Mouse (Mus musculus) c-Kit-positive CD71-positive TER-119-negative erythroid progenitor cells, embryonic 14.5 days (primary cell): ENCODE results near the gene Paox.
A peak's percentile ranks its signal among the peaks of the same experiment; 100 is the strongest.

ENCODE experiments used
- DNase-seq: peaks from one replicate; pipeline ENCODE4 v3.0.0-alpha.2; 2013; ENCODE audit warnings: low read depth

Gene Paox

GRCm38 (mm10) chr7:140115583-140116328 lies at the start of gene Paox:
Gene Paox, plus strand, starts transcription at chr7:140115799.
- DNase-seq = no peak

DNA sequence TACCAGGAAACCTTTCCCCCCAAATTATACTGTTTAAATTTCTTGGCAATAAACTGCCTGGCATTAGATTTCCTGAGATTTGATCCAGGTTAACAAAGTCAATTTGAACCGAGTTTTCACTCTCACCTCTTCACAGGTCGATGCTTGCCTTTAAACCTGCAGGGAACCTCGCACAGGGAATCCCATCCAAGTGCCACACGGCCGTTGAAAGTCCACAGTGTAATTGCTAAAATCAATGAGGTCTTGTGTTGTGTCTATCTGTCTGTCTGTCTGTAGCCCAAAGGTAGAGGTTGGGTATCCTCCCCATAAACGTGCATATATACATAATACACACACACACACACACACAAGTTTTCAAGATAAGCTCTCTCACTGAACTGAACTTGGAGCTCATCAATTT lies 48.2 kb upstream of the Paox start:
- DNase-seq = no peak

DNA sequence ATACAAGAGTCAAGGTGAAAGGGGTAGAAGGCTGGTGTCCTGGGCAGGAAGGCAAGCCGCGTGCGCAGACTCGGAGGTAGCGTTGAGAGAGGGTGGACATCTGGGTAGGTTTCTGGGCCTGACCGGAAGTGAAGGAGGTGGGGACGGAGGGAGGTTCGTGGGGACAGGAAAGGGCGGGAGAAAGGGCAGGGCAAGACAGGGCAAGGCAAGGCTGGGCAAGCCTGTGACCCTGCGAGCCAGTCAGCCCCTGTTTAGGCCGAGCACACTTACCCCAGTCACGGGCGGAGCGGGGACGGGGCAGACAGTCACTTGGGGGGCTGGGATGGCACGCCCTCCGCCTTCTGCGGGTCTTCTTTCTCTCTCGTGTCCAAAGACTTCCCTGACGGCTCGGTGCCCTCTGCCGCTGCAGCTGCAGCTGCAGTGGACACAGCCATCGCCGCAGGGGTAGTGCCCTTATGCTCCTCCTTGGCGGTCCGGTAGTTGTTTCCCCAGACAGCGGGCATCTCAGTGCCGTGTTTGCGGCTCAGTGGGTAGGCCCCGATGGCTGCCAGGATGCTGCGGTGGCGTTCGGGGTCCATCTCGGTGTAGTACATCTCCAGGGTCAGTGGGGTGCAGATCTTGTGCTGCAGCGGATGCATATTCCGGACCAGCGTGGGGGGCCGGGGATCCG lies 45.4 kb upstream of the Paox start:
- no peak for DNase-seq

DNA sequence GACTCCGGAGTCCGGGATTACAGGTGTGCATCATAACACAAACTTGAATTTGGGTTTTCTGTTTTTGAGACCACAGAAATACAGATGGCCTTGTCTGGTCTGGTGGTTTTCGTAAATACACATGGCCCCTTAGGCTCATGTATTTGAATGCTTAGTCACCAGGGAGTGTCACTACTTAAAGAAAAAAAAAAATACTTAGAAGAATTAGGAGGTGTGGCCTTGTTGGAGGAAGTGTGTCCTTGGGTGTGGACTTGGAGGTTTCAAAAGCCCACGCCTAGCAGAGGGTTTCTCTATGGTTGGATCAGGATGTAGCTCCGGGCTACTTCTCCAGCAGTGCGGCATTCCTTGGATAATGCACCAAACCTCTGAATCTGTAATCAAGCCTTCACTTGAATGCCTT lies 37.9 kb upstream of the Paox start:
- no peak for DNase-seq

DNA sequence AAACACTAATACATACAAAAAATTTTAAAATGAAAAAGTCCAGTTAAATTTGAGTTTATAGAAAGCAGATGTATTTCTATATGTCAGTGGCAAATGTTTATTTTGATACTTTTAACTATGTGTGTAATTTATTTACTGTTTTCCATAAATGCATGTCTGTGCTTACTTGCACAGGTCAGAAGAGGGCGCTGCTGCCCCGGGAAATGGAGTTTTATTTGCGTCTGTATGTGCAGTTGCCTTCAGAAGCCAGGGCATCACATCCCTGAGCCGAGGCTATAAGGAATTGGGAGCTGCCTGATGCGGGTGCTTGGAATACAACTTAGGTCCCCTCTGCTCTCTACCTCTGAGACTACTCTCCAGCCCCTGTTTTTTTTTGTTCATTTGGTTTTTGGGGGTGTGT lies 36.9 kb upstream of the Paox start:
- DNase-seq = peak; percentile 71

- DNase-seq = peak; percentile 38
Observed at GRCm38 (mm10) chr7:140080503-140081156, 35.0 kb upstream of the Paox start.

DNA sequence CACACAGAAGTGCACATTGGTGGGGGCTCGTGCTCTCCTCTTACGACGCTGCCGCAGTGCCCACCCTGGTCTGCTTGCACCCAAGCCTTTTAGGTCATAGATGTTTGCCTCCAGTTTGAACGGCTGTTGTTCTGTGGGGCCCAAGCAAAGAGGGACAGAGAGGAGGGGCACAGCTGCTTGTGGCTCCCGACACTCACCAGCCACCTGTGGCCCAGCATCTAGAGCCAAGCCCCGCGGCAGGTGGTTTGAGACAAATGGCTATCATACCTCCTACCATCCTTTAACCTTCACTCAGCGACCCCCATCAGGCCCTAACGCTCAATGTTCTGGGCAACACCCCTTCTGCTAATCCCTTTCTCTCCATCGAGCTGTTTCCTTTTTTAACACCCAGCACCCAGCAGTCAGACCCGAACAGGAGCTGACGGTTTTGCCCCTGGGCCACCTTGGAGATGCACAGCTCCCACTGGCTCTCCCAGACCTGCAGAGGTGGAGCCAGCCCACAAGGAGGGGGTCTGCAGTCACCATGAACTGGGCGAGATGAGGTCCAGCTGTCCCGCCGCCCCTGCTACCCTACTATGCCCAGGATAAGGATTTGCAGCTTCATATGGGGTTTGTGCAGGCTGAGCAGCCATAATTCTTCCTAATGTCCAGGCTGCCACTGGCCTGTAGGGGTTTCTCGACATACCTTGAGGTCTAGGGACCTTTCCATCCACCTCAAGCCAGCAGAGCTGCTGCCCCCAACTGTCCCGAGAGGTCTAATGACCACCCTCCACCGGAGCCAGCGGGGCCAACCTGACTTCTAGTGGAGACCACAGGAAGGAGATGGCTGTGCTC lies 34.0 kb upstream of the Paox start:
- DNase-seq = no peak

- no peak for DNase-seq
Observed at GRCm38 (mm10) chr7:140082242-140082678, 33.3 kb upstream of the Paox start, which contains the start of gene Caly. Gene Caly, minus strand, starts transcription at chr7:140082548.

- no peak for DNase-seq
Observed at GRCm38 (mm10) chr7:140090601-140091000, 25.0 kb upstream of the Paox start.

GRCm38 (mm10) chr7:140092924-140093528 lies 22.6 kb upstream of the Paox start, which contains the start of gene Prap1:
Gene Prap1, plus strand, starts transcription at chr7:140093395.
- DNase-seq = no peak

- DNase-seq = no peak
Observed at GRCm38 (mm10) chr7:140094954-140095353, 20.6 kb upstream of the Paox start.

GRCm38 (mm10) chr7:140095556-140095955 lies 20.0 kb upstream of the Paox start:
- no peak for DNase-seq

- no peak for DNase-seq
Observed at GRCm38 (mm10) chr7:140096055-140096454, 19.5 kb upstream of the Paox start.

- no peak for DNase-seq
Observed at GRCm38 (mm10) chr7:140098466-140098865, 17.1 kb upstream of the Paox start.

DNA sequence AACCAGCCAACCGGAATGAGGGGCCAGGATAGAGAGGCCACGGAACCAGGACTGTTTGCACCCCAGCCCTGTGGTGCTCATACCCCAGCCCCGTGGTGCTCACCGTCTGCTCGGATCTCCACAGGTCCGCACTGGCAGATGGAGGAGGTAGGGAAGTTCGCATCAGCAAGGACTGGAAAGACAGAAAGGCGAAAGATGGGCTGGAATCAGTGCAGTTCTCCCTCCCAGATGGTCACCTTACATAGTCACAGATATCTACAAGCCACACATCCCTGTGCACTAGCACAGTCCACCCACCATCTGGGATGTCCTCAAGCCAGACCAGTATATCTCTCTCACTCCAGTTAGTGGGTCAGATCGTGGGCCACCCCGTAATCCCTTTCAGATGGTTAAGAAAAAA lies 14.1 kb upstream of the Paox start:
- no peak for DNase-seq

GRCm38 (mm10) chr7:140101993-140102860 lies 13.4 kb upstream of the Paox start, which contains the start of gene Fuom:
Gene Fuom, minus strand, starts transcription at chr7:140102441.
- peak; percentile 83 for DNase-seq

- no peak for DNase-seq
Observed at GRCm38 (mm10) chr7:140104009-140104408, 11.6 kb upstream of the Paox start.

DNA sequence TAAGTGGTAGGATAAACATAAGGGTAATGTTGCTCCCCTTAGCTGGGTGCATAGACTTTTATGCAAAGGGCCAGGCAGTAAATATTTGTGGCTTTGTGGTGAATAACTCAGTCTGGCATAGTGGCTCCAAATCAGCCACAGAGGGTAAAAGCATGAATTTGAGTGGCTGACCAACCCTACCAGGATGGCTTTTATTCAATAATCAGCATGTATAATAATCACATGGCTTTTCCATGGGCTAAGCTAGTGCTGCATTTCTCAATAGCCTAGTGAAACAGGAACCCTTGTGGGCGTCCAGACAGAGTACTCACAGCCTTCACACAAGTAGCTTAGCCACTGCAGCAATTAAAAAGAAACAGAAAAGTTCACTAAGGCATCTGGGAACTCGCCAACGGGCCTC lies 3.7 kb upstream of the Paox start:
- DNase-seq = no peak

GRCm38 (mm10) chr7:140116329-140117054 lies 893 bp downstream of the Paox start, which contains the start of gene Echs1:
Gene Echs1, minus strand, starts transcription at chr7:140116476.
- DNase-seq = peak; percentile 89

DNA sequence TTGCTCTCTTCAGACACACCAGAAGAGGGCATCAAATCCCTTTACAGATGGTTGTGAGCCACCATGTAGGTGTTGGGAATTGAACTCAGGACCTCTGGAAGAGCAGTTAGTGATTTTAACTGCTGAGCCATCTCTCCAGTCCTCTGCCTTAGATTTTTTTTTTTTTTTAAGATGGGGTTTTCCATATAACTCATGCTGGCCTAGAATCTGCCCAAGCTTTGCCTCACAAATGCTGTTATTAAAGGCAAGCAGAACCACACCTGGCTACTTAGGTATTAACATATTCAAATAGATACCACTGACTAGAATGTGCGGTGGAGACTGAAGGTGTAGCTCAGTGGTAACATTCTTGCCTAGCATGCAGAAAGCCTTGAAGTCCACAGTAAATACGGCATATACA lies 4.9 kb downstream of the Paox start:
- DNase-seq = no peak
